ENCODE assay signal across 8 mouse cellular contexts in genomic region chr11:117993190-117994175, GRCm38 (mm10). TPM values are rescaled to one million over a fixed set of nuclear protein-coding genes. Genes with fewer than 3 reads are reported as not detected.
DNase-seq lines count a peak whose midpoint lies in the region; ATAC-seq lines count a peak whose summit lies in the region.

No protein-coding gene starts in this region.

- H3K27ac ChIP-seq in heart, embryonic 11.5 days (ENCODE audit: low read depth, low read length), result peak overlapping the region; percentile 41
- peak overlapping the region; percentile 68 for H3K27ac ChIP-seq in lung, embryonic 16.5 days (ENCODE audit: low read length)
- peak overlapping the region; percentile 83 for H3K27ac ChIP-seq in limb, embryonic 13.5 days
- peak overlapping the region; percentile 90 for H3K27ac ChIP-seq in stomach, embryonic 16.5 days (ENCODE audit: low read length)
- H3K27ac ChIP-seq in forebrain, embryonic 13.5 days, result no peak overlapping the region

- no peak for DNase-seq in heart, postnatal 10 days
- no peak for DNase-seq in lung, postnatal 10 days
- DNase-seq in spleen, postnatal 14 days (ENCODE audit: low spot score in 2 of 2), result no peak

- H3K4me3 ChIP-seq in heart, embryonic 11.5 days (ENCODE audit: low read depth, low read length), result no peak overlapping the region
- no peak overlapping the region for H3K4me3 ChIP-seq in lung, embryonic 16.5 days (ENCODE audit: low read length)
- no peak overlapping the region for H3K4me3 ChIP-seq in limb, embryonic 13.5 days
- no peak overlapping the region for H3K4me3 ChIP-seq in stomach, embryonic 16.5 days (replicated peaks; ENCODE audit: low read length)
- no peak overlapping the region for H3K4me3 ChIP-seq in forebrain, embryonic 13.5 days

- H3K9me3 ChIP-seq in heart, embryonic 11.5 days (replicated peaks; ENCODE audit: control insufficient read depth, low read length), result no peaks in the 10 kb centered on the region
- no peaks in the 10 kb centered on the region for H3K9me3 ChIP-seq in lung, embryonic 16.5 days (ENCODE audit: control insufficient read depth, low read length)
- no peaks in the 10 kb centered on the region for H3K9me3 ChIP-seq in limb, embryonic 13.5 days
- H3K9me3 ChIP-seq in stomach, embryonic 16.5 days (replicated peaks; ENCODE audit: control insufficient read depth, low read length), result no peaks in the 10 kb centered on the region
- H3K9me3 ChIP-seq in forebrain, embryonic 13.5 days (replicated peaks), result no peaks in the 10 kb centered on the region

- H3K9ac ChIP-seq in heart, embryonic 11.5 days (ENCODE audit: low read depth, low read length), result no peak overlapping the region
- peak overlapping the region; percentile 34 for H3K9ac ChIP-seq in lung, embryonic 16.5 days (ENCODE audit: low read length)
- peak overlapping the region; percentile 55 for H3K9ac ChIP-seq in limb, embryonic 13.5 days
- H3K9ac ChIP-seq in stomach, embryonic 16.5 days (ENCODE audit: low read length), result peak overlapping the region; percentile 63
- H3K9ac ChIP-seq in forebrain, embryonic 13.5 days, result no peak overlapping the region

- ATAC-seq in heart, embryonic 11.5 days (replicated peaks; ENCODE audit: insufficient number of reproducible peaks, low FRiP score, low TSS enrichment), result no peak
- no peak for ATAC-seq in lung, embryonic 16.5 days (ENCODE audit: low read depth)
- no peak for ATAC-seq in limb, embryonic 13.5 days (ENCODE audit: low FRiP score, low read depth)
- no peak for ATAC-seq in stomach, embryonic 16.5 days (ENCODE audit: insufficient read depth, low FRiP score)
- ATAC-seq in forebrain, embryonic 13.5 days, result no peak

- intact Hi-C loops in heart, postnatal 10 days (cut with DNase I), result no loop called here

- H3K36me3 ChIP-seq in heart, embryonic 11.5 days (ENCODE audit: control insufficient read depth, insufficient read depth, low read length), result no peaks in the 10 kb centered on the region
- H3K36me3 ChIP-seq in lung, embryonic 16.5 days (ENCODE audit: control insufficient read depth, insufficient read depth, low read length), result no peaks in the 10 kb centered on the region
- H3K36me3 ChIP-seq in limb, embryonic 13.5 days, result peaks cover 8% of the 10 kb centered on the region
- no peaks in the 10 kb centered on the region for H3K36me3 ChIP-seq in stomach, embryonic 16.5 days (ENCODE audit: control insufficient read depth, insufficient read depth, low read length)
- peaks cover 8% of the 10 kb centered on the region for H3K36me3 ChIP-seq in forebrain, embryonic 13.5 days (ENCODE audit: poor library complexity, severe bottlenecking)

- peaks cover 62% of the 10 kb centered on the region for H3K4me1 ChIP-seq in heart, embryonic 11.5 days (ENCODE audit: control insufficient read depth, insufficient read depth, low read length)
- H3K4me1 ChIP-seq in lung, embryonic 16.5 days (replicated peaks; ENCODE audit: control insufficient read depth, insufficient read depth, low read length), result peaks cover 44% of the 10 kb centered on the region
- peaks cover 62% of the 10 kb centered on the region for H3K4me1 ChIP-seq in limb, embryonic 13.5 days
- H3K4me1 ChIP-seq in stomach, embryonic 16.5 days (ENCODE audit: control insufficient read depth, insufficient read depth, low read length), result peaks cover 53% of the 10 kb centered on the region
- peaks cover 32% of the 10 kb centered on the region for H3K4me1 ChIP-seq in forebrain, embryonic 13.5 days

- no peaks in the 10 kb centered on the region for H3K27me3 ChIP-seq in heart, embryonic 11.5 days (ENCODE audit: control insufficient read depth, insufficient read depth, low read length)
- H3K27me3 ChIP-seq in lung, embryonic 16.5 days (ENCODE audit: control insufficient read depth, insufficient read depth, low read depth, low read length), result no peaks in the 10 kb centered on the region
- H3K27me3 ChIP-seq in limb, embryonic 13.5 days, result no peaks in the 10 kb centered on the region
- H3K27me3 ChIP-seq in stomach, embryonic 16.5 days (ENCODE audit: control insufficient read depth, insufficient read depth, low read length), result no peaks in the 10 kb centered on the region
- no peaks in the 10 kb centered on the region for H3K27me3 ChIP-seq in forebrain, embryonic 13.5 days

- 70% methylated on average over 14 of the region's 14 CpGs for WGBS in heart, embryonic 11.5 days (ENCODE audit: insufficient replicate concordance)
- WGBS in lung, embryonic 16.5 days, result 65% methylated on average over 14 of the region's 14 CpGs
- WGBS in limb, embryonic 13.5 days, result 61% methylated on average over 14 of the region's 14 CpGs
- WGBS in stomach, embryonic 16.5 days, result 67% methylated on average over 14 of the region's 14 CpGs
- WGBS in forebrain, embryonic 13.5 days, result 84% methylated on average over 14 of the region's 14 CpGs

- peak overlapping the region; percentile 16; the same call in 1 of the 2 replicates for H3K4me2 ChIP-seq in heart, embryonic 11.5 days
- H3K4me2 ChIP-seq in lung, embryonic 16.5 days (ENCODE audit: low read depth, low read length), result no peak overlapping the region
- H3K4me2 ChIP-seq in limb, embryonic 13.5 days (replicated peaks), result peak overlapping the region; percentile 37
- no peak overlapping the region; the same call in 1 of the 2 replicates for H3K4me2 ChIP-seq in stomach, embryonic 16.5 days (ENCODE audit: low read depth, low read length)
- H3K4me2 ChIP-seq in forebrain, embryonic 13.5 days, result no peak overlapping the region

RNA-seq across cellular contexts. Expression of gene Pgs1, which starts 7.4 kb away (rescaled TPM):
- polyA plus RNA-seq in heart, embryonic 11.5 days (2014; fragmentation: Nextera tagmentation; extraction: Ambion mirVana), result 26.5 and 27.4 TPM in 2 replicates
- 10 to 100 TPM; 21.2 to 23.7 TPM for total RNA-seq in heart, postnatal 10 days (2021)
- 41.8 and 44.8 TPM in 2 replicates for polyA plus RNA-seq in lung, embryonic 16.5 days (2015; fragmentation: Nextera tagmentation; extraction: Ambion mirVana)
- 34.4 and 35.7 TPM in 2 replicates for polyA plus RNA-seq in limb, embryonic 13.5 days (2015; fragmentation: Nextera tagmentation; extraction: Ambion mirVana)
- polyA plus RNA-seq in stomach, embryonic 16.5 days (2015; fragmentation: Nextera tagmentation; extraction: Ambion mirVana), result 32.1 and 37.1 TPM in 2 replicates
- 42.7 and 47.7 TPM in 2 replicates for polyA plus RNA-seq in forebrain, embryonic 13.5 days (2015; fragmentation: Nextera tagmentation; extraction: Ambion mirVana)

RNA-seq across cellular contexts. Expression of gene Socs3, which starts 23.6 kb away (rescaled TPM):
- 3.6 and 4.5 TPM in 2 replicates for polyA plus RNA-seq in heart, embryonic 11.5 days (2014; fragmentation: Nextera tagmentation; extraction: Ambion mirVana)
- 1 to 10 TPM; 3.7 to 5.8 TPM for total RNA-seq in heart, postnatal 10 days (2021)
- polyA plus RNA-seq in lung, embryonic 16.5 days (2015; fragmentation: Nextera tagmentation; extraction: Ambion mirVana), result 12.5 and 13.2 TPM in 2 replicates
- 15.6 and 15.8 TPM in 2 replicates for polyA plus RNA-seq in limb, embryonic 13.5 days (2015; fragmentation: Nextera tagmentation; extraction: Ambion mirVana)
- polyA plus RNA-seq in stomach, embryonic 16.5 days (2015; fragmentation: Nextera tagmentation; extraction: Ambion mirVana), result 16.1 and 17.4 TPM in 2 replicates
- 12.4 and 13.5 TPM in 2 replicates for polyA plus RNA-seq in forebrain, embryonic 13.5 days (2015; fragmentation: Nextera tagmentation; extraction: Ambion mirVana)

Comparison
In these comparisons a context has a peak if more than half of its experiments do, and no peak if none do; other contexts are left out.
1. H3K4me2 ChIP-seq: peak in heart, embryonic 11.5 days (single experiment) and limb, embryonic 13.5 days (single experiment); none in lung, embryonic 16.5 days (single experiment), stomach, embryonic 16.5 days (single experiment) and forebrain, embryonic 13.5 days (single experiment).
2. H3K9ac ChIP-seq: peak in lung, embryonic 16.5 days (single experiment), limb, embryonic 13.5 days (single experiment) and stomach, embryonic 16.5 days (single experiment); none in heart, embryonic 11.5 days (single experiment) and forebrain, embryonic 13.5 days (single experiment).